ENCODE assay signal across 9 mouse cellular contexts in genomic region chr11:74992427-74992987, GRCm38 (mm10).
DNase-seq lines count a peak whose midpoint lies in the region; ATAC-seq and TF ChIP-seq lines count a peak whose summit lies in the region.
"Had no signal": no experiment of that assay in that cellular context is flagged by ENCODE, and none has a peak within 500 bp of the region (broad histone marks: within the 10 kb centered on the region; RNA-seq: fewer than 3 reads in every experiment).

No protein-coding gene starts in this region.

- TF ChIP-seq CTCF in CH12.LX (conservative IDR thresholded peaks at IDR 0.05 in 1 of 2, IDR thresholded peaks at IDR 0.05 in 1 of 2; ENCODE audit: low read depth in 2 of 2, low read length in 2 of 2) = no peak

- TF ChIP-seq POLR2A in CH12.LX (IDR thresholded peaks at IDR 0.05; ENCODE audit: low read depth, low read length) = no peak

- no peak for TF ChIP-seq EP300 in CH12.LX (IDR thresholded peaks at IDR 0.05; ENCODE audit: low read length)

- H3K4me1 ChIP-seq in kidney, embryonic 16.5 days (ENCODE audit: insufficient read depth, low read length) = peaks cover 33% of the 10 kb centered on the region
- peaks cover 20 to 79% of the 10 kb centered on the region in 2 experiments for H3K4me1 ChIP-seq in CH12.LX (ENCODE audit: control insufficient read depth in 1 of 2, insufficient read depth in 2 of 2)
- H3K4me1 ChIP-seq in forebrain, embryonic 15.5 days = 0 out of 2 replicates have a peak, but pooled peaks cover 8% of the 10 kb centered on the region

- peak overlapping the region; percentile 91 for H3K27ac ChIP-seq in kidney, embryonic 16.5 days (ENCODE audit: low read length)
- no peak overlapping the region for H3K27ac ChIP-seq in CH12.LX (ENCODE audit: insufficient read depth, low read depth)
- H3K27ac ChIP-seq in forebrain, embryonic 15.5 days (replicated peaks) = no peak overlapping the region

- no peak for TF ChIP-seq RAD21 in CH12.LX (IDR thresholded peaks at IDR 0.05; ENCODE audit: low read depth, low read length)

- no peaks in the 10 kb centered on the region for H3K9me3 ChIP-seq in kidney, embryonic 16.5 days (ENCODE audit: low read length)
- no peaks in the 10 kb centered on the region for H3K9me3 ChIP-seq in CH12.LX (replicated peaks; ENCODE audit: low read length)
- no peaks in the 10 kb centered on the region for H3K9me3 ChIP-seq in forebrain, embryonic 15.5 days

- intact Hi-C loops in left cerebral cortex, postnatal 25 days (cut with DNase I) = no loop called here

- in situ Hi-C loops in CH12.LX (cut with MboI; ENCODE audit: low pct_ligation_motif_present, low pct_unique_long_range_greater_than_20kb, low sequenced_read_pairs) = loop anchor here (25.0 kb wide), 1 partner anchor 295 kb away; no protein-coding TSS in a partner anchor

- 30% methylated on average over 9 of the region's 9 CpGs for WGBS in kidney, embryonic 16.5 days
- WGBS in forebrain, embryonic 15.5 days = 91% methylated on average over 9 of the region's 9 CpGs

- no peaks in the 10 kb centered on the region for H3K27me3 ChIP-seq in kidney, embryonic 16.5 days (ENCODE audit: insufficient read depth, low read length)
- no peaks in the 10 kb centered on the region for H3K27me3 ChIP-seq in CH12.LX (replicated peaks)
- H3K27me3 ChIP-seq in forebrain, embryonic 15.5 days = no peaks in the 10 kb centered on the region

- no peak for DNase-seq in kidney, adult 11 months
- DNase-seq in CH12.LX (ENCODE audit: extremely low read depth) = peak; percentile 64
- peak; percentile 89 for DNase-seq in fibroblast of lung, adult 2 months (ENCODE audit: low read depth)
- DNase-seq in left cerebral cortex, postnatal 25 days (ENCODE audit: low spot score in 2 of 2) = peak; percentile 38 to 85
- DNase-seq in thymus, postnatal 0 days (ENCODE audit: low spot score) = no peak
- DNase-seq: cerebellum, adult 11-12 months had no signal

- peaks cover 14% of the 10 kb centered on the region for H3K36me3 ChIP-seq in kidney, embryonic 16.5 days (ENCODE audit: insufficient read depth, low read length)
- peaks cover 8 to 40% of the 10 kb centered on the region in 2 experiments for H3K36me3 ChIP-seq in CH12.LX (replicated peaks in 1 of 2; ENCODE audit: control insufficient read depth in 1 of 2, insufficient read depth in 1 of 2, low read length in 1 of 2)
- H3K36me3 ChIP-seq in forebrain, embryonic 15.5 days = peaks cover 18% of the 10 kb centered on the region

- no peaks in the 10 kb centered on the region for H3K79me2 ChIP-seq in CH12.LX (replicated peaks; ENCODE audit: control insufficient read depth, extremely low read depth, insufficient read depth, poor library complexity, severe bottlenecking)

- peak overlapping the region; percentile 19; the same call in 1 of the 2 replicates for H3K9ac ChIP-seq in kidney, embryonic 16.5 days (replicated peaks; ENCODE audit: low read length)
- no peak overlapping the region for H3K9ac ChIP-seq in CH12.LX (ENCODE audit: insufficient read depth, low read depth)
- no peak overlapping the region for H3K9ac ChIP-seq in forebrain, embryonic 15.5 days (replicated peaks)

- H3K4me3 ChIP-seq in kidney, embryonic 16.5 days (ENCODE audit: low read length) = no peak overlapping the region
- H3K4me3 ChIP-seq in CH12.LX (replicated peaks in 1 of 3; ENCODE audit: low read depth in 2 of 3, low read length in 2 of 3, poor library complexity in 1 of 3) = no peak overlapping the region
- H3K4me3 ChIP-seq in forebrain, embryonic 15.5 days = no peak overlapping the region

- ATAC-seq in kidney, embryonic 16.5 days (ENCODE audit: low FRiP score, low TSS enrichment) = peak; percentile 88
- ATAC-seq in forebrain, embryonic 15.5 days (replicated peaks) = no peak
- no peak for ATAC-seq in megakaryocyte progenitor cell, adult 5-6 weeks (replicated peaks; ENCODE audit: poor library complexity)

- dilution Hi-C loops in CH12.LX (cut with MboI; ENCODE audit: extremely low pct_ligation_motif_present, extremely low pct_unique_long_range_greater_than_20kb, low sequenced_read_pairs) = no loop called here

- no peak overlapping the region for H3K4me2 ChIP-seq in kidney, embryonic 16.5 days (replicated peaks; ENCODE audit: low read depth, low read length)
- no peak overlapping the region for H3K4me2 ChIP-seq in CH12.LX (ENCODE audit: insufficient read depth, low read depth, poor library complexity, severe bottlenecking)
- H3K4me2 ChIP-seq in forebrain, embryonic 15.5 days (replicated peaks) = no peak overlapping the region

TF ChIP-seq in CH12.LX, 34 proteins besides CTCF, POLR2A, EP300 and RAD21:
- TF ChIP-seq ELF1 (IDR thresholded peaks at IDR 0.05; ENCODE audit: low read depth, low read length) (peak; percentile 83), BHLHE40 (IDR thresholded peaks at IDR 0.05; ENCODE audit: low read depth, low read length) (no peak), ZC3H11A (IDR thresholded peaks at IDR 0.05; ENCODE audit: low read depth, low read length) (no peak)

Comparison
In these comparisons a context has a peak if more than half of its experiments do, and no peak if none do; other contexts are left out.
1. DNase-seq: peak in CH12.LX (single experiment), fibroblast of lung, adult 2 months (single experiment) and left cerebral cortex, postnatal 25 days (2 of 2); none in kidney, adult 11 months (single experiment) and thymus, postnatal 0 days (single experiment).